Mouse (Mus musculus) erythroblast, embryonic 14.5 days (primary cell): Measurements from ENCODE around the gene Add3. TPM values are rescaled to one million over a fixed set of nuclear protein-coding genes. Genes with fewer than 3 reads are reported as not detected.

Experiments used
- H3K27me3 ChIP-seq: 2 replicates; pipeline ENCODE4 v1.6.1; 2012; ENCODE audit warnings: inconsistent platforms; ENCODE audit not compliant: control insufficient read depth
- H3K36me3 ChIP-seq: 2 replicates; pipeline ENCODE4 v1.6.1; 2012; ENCODE audit warnings: mild to moderate bottlenecking, inconsistent platforms; ENCODE audit not compliant: control insufficient read depth
- H3K4me1 ChIP-seq: 2 replicates; pipeline ENCODE4 v1.6.1; 2012; ENCODE audit warnings: inconsistent platforms; ENCODE audit not compliant: control insufficient read depth
- H3K4me3 ChIP-seq: replicated peaks from 2 replicates; pipeline ENCODE3; 2012; ENCODE audit warnings: moderate library complexity, mild to moderate bottlenecking, inconsistent platforms
- H3K9me3 ChIP-seq: 2 replicates; pipeline ENCODE4 v1.6.1; 2012; ENCODE audit warnings: low read length, inconsistent platforms, mixed read lengths; ENCODE audit not compliant: control insufficient read depth
- GATA1 ChIP-seq: IDR thresholded peaks from 2 replicates; pipeline ENCODE4 v1.6.1; 2012; ENCODE audit warnings: low read length, inconsistent platforms, mixed read lengths
- TAL1 ChIP-seq: IDR thresholded peaks from 3 replicates; pipeline ENCODE4 v1.6.1; 2012; ENCODE audit warnings: low read length, inconsistent platforms, mixed read lengths
- polyA plus RNA-seq: library from polyadenylated mRNA; stranded (reverse); fragments of >175 nt; gene quantifications from 2 replicates; pipeline ENCODE4 v1.2.3, GENCODE M21; 2012

Add3 gene
- polyA plus RNA-seq, 1 experiment = 0.18 TPM

DNA sequence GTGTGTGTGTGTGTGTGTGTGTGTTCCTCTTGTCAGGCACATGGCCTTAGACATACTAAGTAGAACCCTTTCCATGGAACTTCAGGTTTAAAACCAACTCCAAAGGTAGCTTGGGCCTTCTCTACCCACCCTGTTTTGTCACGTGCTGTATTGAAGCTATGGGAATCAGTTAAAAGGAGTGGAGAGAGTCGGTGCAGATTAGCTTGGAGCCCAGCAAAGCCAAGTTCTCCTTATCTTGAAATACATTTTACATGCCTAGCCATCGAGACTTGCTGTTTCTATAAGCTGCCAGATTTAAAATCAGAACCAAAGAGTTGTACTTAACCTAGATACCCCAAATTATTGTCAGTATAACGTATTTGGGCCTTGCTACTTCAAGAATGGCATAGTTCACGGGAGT lies 44.7 kb downstream of the Add3 start:
- H3K27me3 ChIP-seq = peaks cover 36% of the 10 kb centered on the region
- peaks cover 11% of the 10 kb centered on the region for H3K36me3 ChIP-seq
- peak; percentile 55 for TF ChIP-seq GATA1
- peak; percentile 17; the same call in 1 of the 3 replicates for TF ChIP-seq TAL1
- H3K9me3 ChIP-seq = no peaks in the 10 kb centered on the region
- H3K4me3 ChIP-seq = peak overlapping the region; percentile 60
- peaks cover 69% of the 10 kb centered on the region for H3K4me1 ChIP-seq

DNA sequence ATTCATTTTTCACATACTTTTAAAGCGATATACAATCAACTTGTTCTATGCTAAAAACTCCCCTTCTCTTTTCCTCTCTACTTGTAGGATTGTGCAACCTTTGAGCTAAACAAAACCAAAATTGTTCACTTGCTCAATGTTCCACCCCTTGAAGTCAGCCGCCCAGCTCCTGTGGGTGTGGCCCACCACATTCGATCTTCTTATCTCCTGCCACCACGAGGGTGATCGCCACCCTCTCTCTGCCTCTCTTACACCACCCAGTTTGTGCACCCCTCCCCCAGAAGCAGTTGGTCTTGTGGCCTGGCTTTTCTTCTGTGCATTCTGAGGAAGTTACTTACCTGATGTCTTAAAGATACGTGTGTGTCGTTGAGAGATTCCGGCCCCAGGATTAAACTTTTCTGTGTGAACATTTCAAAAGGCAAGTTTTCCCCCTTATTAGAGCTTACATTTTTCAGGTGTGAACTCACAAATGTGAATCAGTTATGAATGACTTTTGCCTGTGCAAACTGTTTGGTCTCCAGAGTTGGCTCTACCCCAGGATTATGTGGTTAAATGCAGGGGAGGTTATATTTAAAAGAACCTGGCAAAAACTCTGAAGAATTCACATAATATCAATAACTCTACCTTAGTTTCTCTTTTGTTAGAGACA lies 45.4 kb downstream of the Add3 start:
- H3K4me1 ChIP-seq = peaks cover 76% of the 10 kb centered on the region
- TF ChIP-seq TAL1 (peak; percentile 69), GATA1 (peak; percentile 92)
- H3K9me3 ChIP-seq = no peaks in the 10 kb centered on the region
- peaks cover 36% of the 10 kb centered on the region for H3K27me3 ChIP-seq
- H3K36me3 ChIP-seq = peaks cover 15% of the 10 kb centered on the region
- H3K4me3 ChIP-seq = peak overlapping the region; percentile 60

DNA sequence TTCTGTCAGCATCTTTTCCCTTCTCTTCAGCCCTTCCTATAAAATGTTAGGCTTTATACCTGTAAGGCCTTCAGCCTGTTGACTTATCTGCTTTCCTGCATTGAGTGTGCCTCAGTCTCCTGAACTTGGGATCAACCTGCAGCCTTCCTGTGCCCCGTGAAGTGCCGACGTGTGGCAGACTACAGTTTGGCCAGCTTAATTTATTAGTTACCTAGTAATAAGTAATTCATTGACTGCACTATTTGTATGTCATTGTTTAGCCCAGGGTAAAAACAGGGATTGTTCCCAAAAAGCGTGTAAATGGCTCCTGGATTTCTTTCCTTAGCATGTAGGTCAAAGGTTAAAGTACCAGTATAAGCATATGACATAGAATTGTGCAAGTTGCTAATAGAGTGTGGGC lies 46.2 kb downstream of the Add3 start:
- TF ChIP-seq GATA1 (no peak), TAL1 (no peak)
- peaks cover 29% of the 10 kb centered on the region for H3K27me3 ChIP-seq
- H3K36me3 ChIP-seq = peaks cover 17% of the 10 kb centered on the region
- peak overlapping the region; percentile 60 for H3K4me3 ChIP-seq
- H3K4me1 ChIP-seq = peaks cover 83% of the 10 kb centered on the region
- H3K9me3 ChIP-seq = no peaks in the 10 kb centered on the region

DNA sequence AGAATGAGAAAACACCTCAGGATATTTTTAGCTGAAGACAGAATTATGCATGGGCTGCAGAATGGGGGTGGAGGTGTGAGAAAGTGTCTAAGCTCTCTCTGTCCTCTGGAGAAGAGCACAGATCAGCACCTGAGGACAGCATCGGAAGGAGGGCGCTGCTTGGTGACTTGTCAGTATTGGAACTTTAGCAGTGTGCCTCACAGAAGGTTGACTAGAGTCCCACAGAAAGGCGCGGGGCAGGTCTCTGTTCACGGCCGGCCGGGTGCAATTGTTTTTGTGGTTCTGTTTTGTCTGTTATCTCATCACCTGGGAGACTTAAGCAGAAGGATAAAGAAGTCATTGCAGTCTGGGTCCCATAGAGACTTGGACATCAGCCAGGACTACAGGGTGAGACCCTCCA lies 47.3 kb downstream of the Add3 start:
- Histone ChIP-seq H3K4me1 (peaks cover 93% of the 10 kb centered on the region), H3K4me3 (peak overlapping the region; percentile 37), H3K36me3 (peaks cover 17% of the 10 kb centered on the region), H3K27me3 (peaks cover 20% of the 10 kb centered on the region), H3K9me3 (no peaks in the 10 kb centered on the region)
- TF ChIP-seq TAL1 (no peak), GATA1 (no peak)

DNA sequence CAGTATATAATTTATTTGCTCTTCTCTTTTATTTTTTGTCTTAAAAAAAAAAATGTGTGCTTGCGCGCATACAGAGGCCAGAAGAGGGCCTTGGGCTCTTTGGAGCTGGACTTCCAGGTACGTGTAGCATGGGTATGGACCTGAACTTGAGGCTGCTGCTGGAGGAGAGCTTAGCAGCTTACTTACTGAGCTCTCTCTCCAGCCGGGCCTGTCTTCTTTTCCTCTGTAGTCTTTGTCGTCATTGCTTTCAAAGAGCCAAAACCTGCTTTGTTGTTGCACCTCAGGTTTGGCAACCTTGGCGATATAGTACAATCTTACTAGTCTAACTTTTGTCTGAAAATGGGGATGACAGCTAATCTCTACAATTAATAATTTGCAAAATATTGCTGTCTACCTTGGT lies 47.9 kb downstream of the Add3 start:
- Histone ChIP-seq H3K4me3 (no peak overlapping the region), H3K9me3 (no peaks in the 10 kb centered on the region), H3K36me3 (peaks cover 17% of the 10 kb centered on the region), H3K4me1 (peaks cover 94% of the 10 kb centered on the region), H3K27me3 (peaks cover 14% of the 10 kb centered on the region)
- TF ChIP-seq TAL1 = no peak

DNA sequence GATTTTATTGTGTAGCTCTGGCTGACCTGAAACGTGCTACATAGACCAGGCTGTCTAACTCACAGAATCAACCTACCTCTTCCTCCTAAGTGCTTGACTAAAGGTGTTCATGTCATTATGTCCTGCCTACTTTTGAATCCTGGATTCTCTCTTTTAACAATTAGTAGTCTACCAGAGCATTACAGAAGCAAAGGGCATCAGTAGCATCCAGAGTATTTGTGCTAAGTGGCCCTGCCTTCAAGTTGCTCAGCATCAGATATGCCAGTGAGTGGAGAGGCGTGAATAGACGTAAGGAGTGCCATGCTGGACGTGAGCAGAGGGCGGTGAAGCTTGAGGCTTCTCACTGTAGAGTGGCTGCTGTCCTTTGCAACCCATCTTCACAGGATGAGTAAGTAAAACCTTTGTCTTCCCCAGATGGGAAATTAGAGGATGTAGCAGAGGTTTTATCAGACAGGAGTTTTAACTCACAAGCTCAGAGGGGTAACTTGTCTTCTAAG lies 48.5 kb downstream of the Add3 start:
- H3K36me3 ChIP-seq = peaks cover 19% of the 10 kb centered on the region
- TF ChIP-seq TAL1 (no peak), GATA1 (no peak)
- peaks cover 8% of the 10 kb centered on the region for H3K27me3 ChIP-seq
- H3K4me1 ChIP-seq = peaks cover 94% of the 10 kb centered on the region
- H3K9me3 ChIP-seq = no peaks in the 10 kb centered on the region
- H3K4me3 ChIP-seq = no peak overlapping the region

DNA sequence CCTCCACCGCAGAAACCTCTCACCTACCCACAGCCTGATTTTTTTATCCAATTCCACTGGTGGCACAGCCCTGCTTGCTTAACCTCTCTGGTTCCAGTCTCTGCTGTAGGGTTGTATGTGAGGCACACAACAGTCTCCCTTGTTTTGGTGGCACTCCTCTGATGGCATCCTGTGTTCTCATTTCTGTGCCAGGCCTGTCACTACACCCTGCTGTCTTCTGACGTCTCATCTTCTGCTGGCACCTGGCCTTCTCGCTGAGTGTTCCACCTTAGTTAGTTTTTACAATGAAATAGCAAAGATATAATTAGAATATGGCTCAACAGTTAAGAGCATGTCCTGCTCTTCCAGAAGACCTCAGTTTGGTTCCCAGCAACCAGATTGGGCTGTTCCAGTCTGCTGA lies 49.5 kb downstream of the Add3 start:
- H3K9me3 ChIP-seq = no peaks in the 10 kb centered on the region
- peaks cover 94% of the 10 kb centered on the region for H3K4me1 ChIP-seq
- H3K4me3 ChIP-seq = no peak overlapping the region
- H3K27me3 ChIP-seq = no peaks in the 10 kb centered on the region
- H3K36me3 ChIP-seq = peaks cover 19% of the 10 kb centered on the region
- TF ChIP-seq TAL1 (no peak), GATA1 (no peak)

DNA sequence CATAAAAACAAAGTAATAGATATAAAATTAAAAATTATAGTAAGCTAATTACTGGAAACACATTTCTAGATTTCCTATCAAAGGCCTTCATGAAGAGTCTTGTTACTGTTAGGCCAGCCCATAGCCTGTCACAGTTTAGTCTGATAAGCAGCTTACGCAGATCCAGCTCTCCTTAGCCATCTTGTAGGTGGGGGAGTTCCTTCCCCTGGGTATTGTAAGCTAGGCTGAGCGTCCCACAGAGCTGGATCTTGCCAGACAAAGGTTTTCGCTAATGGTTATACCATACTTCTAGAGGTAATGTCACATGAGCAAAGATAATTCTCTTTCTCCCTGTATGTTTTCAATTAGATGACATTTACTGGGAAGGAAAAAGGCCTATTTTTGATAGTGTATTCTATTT lies 50.0 kb downstream of the Add3 start:
- Histone ChIP-seq H3K4me3 (no peak overlapping the region), H3K4me1 (peaks cover 94% of the 10 kb centered on the region), H3K27me3 (no peaks in the 10 kb centered on the region), H3K36me3 (peaks cover 19% of the 10 kb centered on the region), H3K9me3 (no peaks in the 10 kb centered on the region)
- TF ChIP-seq GATA1 = no peak
- TF ChIP-seq TAL1 = no peak

DNA sequence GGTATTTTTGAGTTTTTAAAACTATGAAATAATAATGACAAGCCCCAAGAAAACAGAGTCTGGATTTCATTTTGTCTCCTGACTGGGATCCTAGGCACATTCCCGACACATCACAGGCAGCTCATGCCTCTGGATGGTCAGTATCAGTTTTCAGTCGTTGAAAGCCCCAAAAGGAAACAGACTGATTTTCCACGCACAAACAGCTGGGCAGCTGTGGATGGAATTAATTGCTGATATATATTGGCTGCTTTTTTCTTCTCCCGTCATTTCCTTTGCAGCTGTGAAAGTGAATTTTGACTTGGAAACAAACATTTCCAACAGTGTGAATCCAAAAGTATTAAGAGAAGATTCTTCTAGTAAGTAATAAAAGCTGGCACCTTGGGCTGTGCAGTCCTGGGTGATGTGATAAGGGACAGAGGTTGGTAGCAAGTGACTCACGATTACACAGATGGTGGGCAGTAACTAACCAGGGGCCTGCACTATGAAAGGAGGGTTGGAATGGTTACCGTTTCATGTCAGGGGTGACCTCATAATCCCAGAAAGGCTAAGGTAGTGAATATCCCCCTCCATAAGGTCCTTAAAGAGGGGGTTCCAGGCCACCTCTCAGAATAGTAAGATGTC lies 51.7 kb downstream of the Add3 start:
- Histone ChIP-seq H3K9me3 (no peaks in the 10 kb centered on the region), H3K4me3 (no peak overlapping the region), H3K4me1 (peaks cover 86% of the 10 kb centered on the region), H3K36me3 (peaks cover 24% of the 10 kb centered on the region), H3K27me3 (no peaks in the 10 kb centered on the region)
- no peak for TF ChIP-seq GATA1
- peak; percentile 56 for TF ChIP-seq TAL1

DNA sequence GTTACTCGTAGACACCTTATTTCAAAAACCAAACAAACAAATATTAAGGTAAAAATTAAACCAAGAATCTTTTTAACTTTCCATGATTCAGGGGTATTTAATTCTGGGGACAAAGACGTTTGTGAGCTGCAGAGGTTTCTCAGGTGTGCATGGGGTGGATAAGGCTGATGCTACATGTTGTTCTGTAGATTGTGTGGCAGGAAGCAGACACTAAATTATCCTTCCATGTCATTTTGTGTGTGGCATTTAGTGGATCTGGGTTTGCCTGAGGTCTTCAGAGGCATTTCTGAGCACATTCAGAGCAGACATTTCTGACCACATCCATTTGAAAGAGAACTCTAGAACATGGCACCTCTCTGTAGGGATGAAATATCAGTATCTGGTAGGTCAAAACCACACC lies 52.9 kb downstream of the Add3 start:
- Histone ChIP-seq H3K4me3 (no peak overlapping the region), H3K36me3 (peaks cover 22% of the 10 kb centered on the region), H3K4me1 (peaks cover 79% of the 10 kb centered on the region), H3K9me3 (no peaks in the 10 kb centered on the region), H3K27me3 (no peaks in the 10 kb centered on the region)
- TF ChIP-seq TAL1 (no peak), GATA1 (no peak)
